Mouse (Mus musculus) stomach, embryonic 14.5 days (tissue): ENCODE measurements around the gene Pdpk1. TPM values are rescaled to one million over a fixed set of nuclear protein-coding genes. Genes with fewer than 3 reads are reported as not detected.
A peak's percentile ranks its signal among the peaks of the same experiment; 100 is the strongest.

Experiments
- ATAC-seq: fragments of 200-750 bp; cut with Nextera tagmentation; 2 replicates; pipeline ENCODE4 v1.8.0; 2017; ENCODE audit warnings: low read depth, moderate TSS enrichment; ENCODE audit not compliant: insufficient number of reproducible peaks, insufficient read depth, low FRiP score
- H3K27ac ChIP-seq: fragments of 300-500 bp; sonication (generic); 2 replicates; pipeline ENCODE4 v1.5.1; 2014; ENCODE audit warnings: mild to moderate bottlenecking, low read length, moderate library complexity, mixed read lengths
- H3K27me3 ChIP-seq: fragments of 300-500 bp; sonication (generic); 2 replicates; pipeline ENCODE4 v1.6.1; 2014; ENCODE audit warnings: low read length, control low read depth, mixed read lengths; ENCODE audit not compliant: control insufficient read depth, insufficient read depth
- H3K36me3 ChIP-seq: fragments of 300-500 bp; sonication (generic); 2 replicates; pipeline ENCODE4 v1.6.1; 2014; ENCODE audit warnings: mild to moderate bottlenecking, control low read depth, low read length, moderate library complexity, mixed read lengths; ENCODE audit not compliant: control insufficient read depth, insufficient read depth
- H3K4me1 ChIP-seq: fragments of 300-500 bp; sonication (generic); 2 replicates; pipeline ENCODE4 v1.6.1; 2014; ENCODE audit warnings: low read length, control low read depth, mixed read lengths; ENCODE audit not compliant: control insufficient read depth, insufficient read depth
- H3K4me2 ChIP-seq: fragments of 300-500 bp; sonication (generic); replicated peaks from 2 replicates; pipeline ENCODE4 v1.6.1; 2014; ENCODE audit warnings: low read depth, low read length, control low read depth
- H3K4me3 ChIP-seq: fragments of 300-500 bp; sonication (generic); 2 replicates; pipeline ENCODE4 v1.5.1; 2014; ENCODE audit warnings: low read depth, low read length, control low read depth
- H3K9ac ChIP-seq: fragments of 300-500 bp; sonication (generic); replicated peaks from 2 replicates; pipeline ENCODE4 v1.6.1; 2014; ENCODE audit warnings: low read depth, mild to moderate bottlenecking, control low read depth, low read length, moderate library complexity, mixed read lengths
- H3K9me3 ChIP-seq: fragments of 300-500 bp; sonication (generic); 2 replicates; pipeline ENCODE4 v1.6.1; 2016; ENCODE audit warnings: low read depth, low read length, control low read depth; ENCODE audit not compliant: control insufficient read depth
- WGBS: fragments of 180-500 bp; shearing (Covaris S2); extraction: QIAGEN DNeasy Blood & Tissue Kit; methylation state at CpG from one replicate; pipeline ENCODE4 v1.1.7; 2014; 5-methylcytosine and 5-hydroxymethylcytosine counted together
- polyA plus RNA-seq: library from polyadenylated mRNA; unstranded; fragments of >200 nt; fragmentation: Nextera tagmentation; extraction: Ambion mirVana; gene quantifications from 2 replicates; pipeline ENCODE4 v1.2.1, GENCODE M21; 2014

Pdpk1 gene
- polyA plus RNA-seq, 1 experiment from 2014 or later = 44.3 TPM

- WGBS = 90% methylated on average over 2 of the region's 2 CpGs
- H3K27ac ChIP-seq = no peak overlapping the region
- no peak for ATAC-seq
- no peak overlapping the region for H3K4me2 ChIP-seq
- H3K27me3 ChIP-seq = no peaks in the 10 kb centered on the region
- no peaks in the 10 kb centered on the region for H3K4me1 ChIP-seq
- no peak overlapping the region for H3K4me3 ChIP-seq
- peaks cover under 1% of the 10 kb centered on the region; the same call in 1 of the 2 replicates for H3K36me3 ChIP-seq
- H3K9ac ChIP-seq = no peak overlapping the region
- no peaks in the 10 kb centered on the region for H3K9me3 ChIP-seq
Measured at GRCm38 (mm10) chr17:24190934-24191333, 40.2 kb upstream of the Pdpk1 start.

GRCm38 (mm10) chr17:24174259-24174658 is 23.5 kb upstream of the Pdpk1 start:
- Histone ChIP-seq H3K27me3 (no peaks in the 10 kb centered on the region), H3K36me3 (no peaks in the 10 kb centered on the region), H3K27ac (no peak overlapping the region), H3K9me3 (no peaks in the 10 kb centered on the region), H3K4me3 (no peak overlapping the region), H3K4me2 (no peak overlapping the region), H3K4me1 (0 out of 2 replicates have a peak, but pooled peaks cover 4% of the 10 kb centered on the region), H3K9ac (no peak overlapping the region)
- no peak for ATAC-seq
- 80% methylated on average over 3 of the region's 3 CpGs for WGBS

GRCm38 (mm10) chr17:24173423-24173822 is 22.7 kb upstream of the Pdpk1 start:
- no peaks in the 10 kb centered on the region for H3K36me3 ChIP-seq

GRCm38 (mm10) chr17:24171738-24172137 is 21.0 kb upstream of the Pdpk1 start:
- 80% methylated on average over 4 of the region's 4 CpGs for WGBS
- no peak for ATAC-seq

More at GRCm38 (mm10) chr17:24173423-24173822, 22.7 kb upstream of the Pdpk1 start:
- 0 out of 2 replicates have a peak, but pooled peaks cover 4% of the 10 kb centered on the region for H3K4me1 ChIP-seq
- H3K4me2 ChIP-seq = no peak overlapping the region
- H3K4me3 ChIP-seq = no peak overlapping the region
- ATAC-seq = no peak
- no peaks in the 10 kb centered on the region for H3K27me3 ChIP-seq
- H3K27ac ChIP-seq = no peak overlapping the region
- H3K9ac ChIP-seq = no peak overlapping the region
- H3K9me3 ChIP-seq = no peaks in the 10 kb centered on the region
- WGBS = 10% methylated on average over 3 of the region's 3 CpGs

GRCm38 (mm10) chr17:24170729-24171128 is 20.0 kb upstream of the Pdpk1 start:
- no peak overlapping the region for H3K9ac ChIP-seq
- no peak overlapping the region for H3K27ac ChIP-seq
- no peak overlapping the region for H3K4me3 ChIP-seq
- no peak for ATAC-seq
- H3K4me1 ChIP-seq = peaks cover 14% of the 10 kb centered on the region
- no peaks in the 10 kb centered on the region for H3K27me3 ChIP-seq
- peaks cover 14% of the 10 kb centered on the region; the same call in 1 of the 2 replicates for H3K36me3 ChIP-seq
- no peaks in the 10 kb centered on the region for H3K9me3 ChIP-seq
- H3K4me2 ChIP-seq = no peak overlapping the region
- WGBS = 75% methylated on average over 5 of the region's 5 CpGs

More at GRCm38 (mm10) chr17:24171738-24172137, 21.0 kb upstream of the Pdpk1 start:
- H3K4me2 ChIP-seq = no peak overlapping the region
- peaks cover 11% of the 10 kb centered on the region; the same call in 1 of the 2 replicates for H3K36me3 ChIP-seq
- H3K27me3 ChIP-seq = no peaks in the 10 kb centered on the region
- H3K4me3 ChIP-seq = no peak overlapping the region
- no peak overlapping the region for H3K27ac ChIP-seq
- no peak overlapping the region for H3K9ac ChIP-seq
- H3K4me1 ChIP-seq = peaks cover 14% of the 10 kb centered on the region
- no peaks in the 10 kb centered on the region for H3K9me3 ChIP-seq

- 62% methylated on average over 3 of the region's 3 CpGs for WGBS
- no peaks in the 10 kb centered on the region for H3K27me3 ChIP-seq
- H3K4me3 ChIP-seq = peak overlapping the region; percentile 94
- H3K4me2 ChIP-seq = peak overlapping the region; percentile 62
- no peaks in the 10 kb centered on the region for H3K9me3 ChIP-seq
- peaks cover 14% of the 10 kb centered on the region for H3K4me1 ChIP-seq
- no peak for ATAC-seq
- peak overlapping the region; percentile 95; the same call in 1 of the 2 replicates for H3K27ac ChIP-seq
- H3K36me3 ChIP-seq = peaks cover 20% of the 10 kb centered on the region; the same call in 1 of the 2 replicates
- peak overlapping the region; percentile 74; the same call in 1 of the 2 replicates for H3K9ac ChIP-seq
Measured at GRCm38 (mm10) chr17:24170125-24170524, 19.4 kb upstream of the Pdpk1 start.

DNA sequence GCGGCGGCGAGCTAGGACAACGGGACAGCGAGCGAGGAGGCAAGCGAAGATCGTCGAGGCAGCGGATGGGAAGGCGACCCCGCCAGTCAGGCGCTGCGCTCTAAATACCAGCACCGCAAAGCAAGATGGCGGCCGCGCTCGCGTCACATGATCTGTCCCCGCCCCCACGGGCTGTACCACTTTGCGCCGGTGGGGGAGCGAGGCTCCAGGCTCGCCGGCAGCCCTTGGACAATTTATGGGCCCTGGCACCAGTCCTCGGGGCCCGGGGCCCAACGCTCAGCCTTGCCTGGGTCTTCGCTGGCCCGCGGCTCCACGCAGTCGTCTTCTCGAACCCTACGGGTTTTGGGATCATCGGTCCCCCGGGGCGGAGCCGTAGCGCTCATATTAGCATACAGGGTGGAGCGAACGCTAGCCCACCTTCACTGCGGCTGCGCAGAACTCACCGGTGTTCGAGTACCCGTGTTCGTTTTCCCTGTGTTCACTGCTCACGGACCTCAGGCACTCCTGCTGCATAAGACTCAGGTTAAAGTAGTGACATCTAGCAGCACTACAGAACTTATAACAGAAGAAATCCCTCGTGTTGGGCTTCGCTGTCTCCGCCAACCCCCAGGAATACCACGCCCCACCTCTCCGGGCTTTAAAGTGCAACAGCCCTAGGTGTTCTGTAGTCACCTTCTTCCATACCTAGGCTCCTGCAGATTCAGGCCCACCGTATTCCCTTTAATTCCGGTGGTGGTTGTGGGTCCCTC is 18.8 kb upstream of the Pdpk1 start, which contains the start of gene Atp6v0c:
Atp6v0c (minus strand) TSS at position 386 of the 749 bp plus-strand sequence.
- Histone ChIP-seq H3K4me1 (peaks cover 14% of the 10 kb centered on the region), H3K9me3 (no peaks in the 10 kb centered on the region), H3K4me2 (peak within 1 kb of the TSS; percentile 71), H3K27me3 (no peaks in the 10 kb centered on the region), H3K4me3 (peak within 1 kb of the TSS; percentile 94), H3K9ac (peak within 1 kb of the TSS; percentile 74), H3K36me3 (peaks cover 22% of the 10 kb centered on the region; the same call in 1 of the 2 replicates), H3K27ac (peak within 1 kb of the TSS; percentile 95)
- under 1% methylated on average over 58 of the region's 58 CpGs for WGBS
- peak; percentile 90 for ATAC-seq

DNA sequence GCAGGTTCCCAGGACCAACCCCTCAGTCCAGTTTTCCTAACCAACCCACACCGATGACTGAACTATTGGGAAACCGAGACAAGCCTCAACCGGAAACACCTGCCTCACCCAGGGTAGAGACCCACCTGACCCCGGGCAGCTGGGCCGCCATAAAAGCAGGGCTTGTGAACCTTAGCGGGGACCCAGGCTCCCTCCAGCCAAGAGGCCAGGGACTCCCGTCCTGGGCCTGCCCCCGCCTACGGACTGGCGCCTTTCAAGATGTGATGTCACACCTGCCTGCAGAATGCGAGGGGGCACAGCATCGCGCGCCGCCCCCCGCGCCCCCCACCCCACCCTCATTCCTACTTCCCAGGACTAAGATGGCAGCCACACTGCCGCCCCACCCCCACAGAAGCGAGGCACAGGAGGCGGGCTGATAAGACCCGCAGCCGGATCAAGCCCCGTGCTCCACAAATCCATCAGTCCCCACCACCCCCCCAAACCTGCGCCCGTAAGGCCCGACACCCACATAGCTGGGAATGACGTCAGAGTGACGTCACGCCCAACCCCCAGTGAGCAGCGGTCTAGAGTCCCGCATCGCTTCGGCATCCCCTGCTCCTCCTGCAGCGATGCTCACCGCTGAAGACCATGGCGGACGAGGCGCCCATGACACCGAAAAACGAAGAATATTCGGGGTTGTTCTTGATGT is 18.0 kb upstream of the Pdpk1 start:
- peaks cover 22% of the 10 kb centered on the region; the same call in 1 of the 2 replicates for H3K36me3 ChIP-seq
- H3K9me3 ChIP-seq = no peaks in the 10 kb centered on the region
- peak overlapping the region; percentile 95 for H3K27ac ChIP-seq
- peak overlapping the region; percentile 71 for H3K4me2 ChIP-seq
- peak; percentile 46 for ATAC-seq
- H3K9ac ChIP-seq = peak overlapping the region; percentile 74
- H3K27me3 ChIP-seq = no peaks in the 10 kb centered on the region
- H3K4me1 ChIP-seq = peaks cover 14% of the 10 kb centered on the region
- under 1% methylated on average over 41 of the region's 41 CpGs for WGBS
- peak overlapping the region; percentile 94 for H3K4me3 ChIP-seq
